Mouse (Mus musculus) frontal cortex, postnatal 10 days (tissue): ENCODE measurements around the gene 2810408A11Rik.
"Not testable (repeated sequence)": the region's sequence is repeated elsewhere in the genome, so short reads cannot be mapped to it uniquely, and the experiment has no call there.

Experiments used
- DNase-seq, 2 experiments: peaks; one replicate each; pipeline ENCODE4 v3.0.0; 2022; ENCODE audit warnings: low spot score in 2 of 2, mixed read lengths in 1 of 2

2810408A11Rik gene

GRCm38 (mm10) chr11:69880853-69881603 lies 19.8 kb downstream of the 2810408A11Rik start, which contains the start of gene Kctd11:
TSS of gene Kctd11 (minus strand) at chr11:69881406.
- DNase-seq = peak; percentile 62 to 68

- DNase-seq = peak in 1 of 2 experiments; percentile 57
These were observed 20.3 kb downstream of the 2810408A11Rik start for GRCm38 (mm10) chr11:69880506-69880852.

- peak in 1 of 2 experiments; percentile 8 for DNase-seq
These were observed 21.1 kb downstream of the 2810408A11Rik start for GRCm38 (mm10) chr11:69879711-69880110.

- no peak for DNase-seq
These were observed 21.8 kb downstream of the 2810408A11Rik start for GRCm38 (mm10) chr11:69878952-69879351.

GRCm38 (mm10) chr11:69878399-69878798 lies 22.4 kb downstream of the 2810408A11Rik start:
- DNase-seq = no peak

DNA sequence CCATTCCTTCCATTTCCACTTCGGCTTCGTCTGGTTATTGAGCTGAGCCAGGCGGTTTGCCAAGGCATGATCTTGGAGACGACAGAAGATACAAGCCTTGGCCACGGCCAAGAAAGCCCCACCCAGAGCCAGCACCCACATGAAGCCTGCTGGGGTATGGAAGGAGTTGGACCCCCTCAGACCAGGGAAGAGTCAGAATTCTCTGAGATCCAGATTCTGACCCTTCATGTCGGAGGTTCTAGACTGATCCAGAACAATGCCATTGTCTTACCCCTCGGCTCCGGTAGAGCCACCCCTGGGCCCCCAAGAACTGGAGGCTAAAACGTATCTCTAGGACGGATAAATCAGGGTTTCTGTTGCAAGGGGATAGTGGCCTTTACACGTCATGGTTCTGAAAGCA lies 22.9 kb downstream of the 2810408A11Rik start, which contains the start of gene Tmem95:
Gene Tmem95 (minus strand): TSS at position 141 of the 400 bp plus-strand sequence.
- DNase-seq = no peak

DNA sequence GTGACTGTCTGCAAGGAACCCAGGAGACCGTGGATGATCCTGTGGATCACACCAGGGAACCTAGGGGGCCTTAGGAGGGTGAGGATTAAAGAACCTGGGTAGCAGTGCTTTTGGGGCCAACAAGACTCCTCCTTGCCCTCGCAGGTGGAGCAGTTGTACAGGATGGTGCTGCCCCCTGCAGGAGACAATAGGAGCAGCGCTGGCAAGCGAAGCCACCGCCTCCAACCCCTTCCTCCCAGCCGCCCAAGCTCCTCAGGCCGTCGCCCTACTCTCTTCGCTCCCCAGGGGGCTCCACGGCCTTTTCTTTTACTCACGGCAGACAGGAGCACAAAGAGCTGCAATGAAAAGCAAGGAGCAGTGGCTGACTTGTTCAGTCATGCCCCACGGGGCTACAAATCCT lies 23.9 kb downstream of the 2810408A11Rik start:
- DNase-seq = peak; percentile 57 to 77

DNA sequence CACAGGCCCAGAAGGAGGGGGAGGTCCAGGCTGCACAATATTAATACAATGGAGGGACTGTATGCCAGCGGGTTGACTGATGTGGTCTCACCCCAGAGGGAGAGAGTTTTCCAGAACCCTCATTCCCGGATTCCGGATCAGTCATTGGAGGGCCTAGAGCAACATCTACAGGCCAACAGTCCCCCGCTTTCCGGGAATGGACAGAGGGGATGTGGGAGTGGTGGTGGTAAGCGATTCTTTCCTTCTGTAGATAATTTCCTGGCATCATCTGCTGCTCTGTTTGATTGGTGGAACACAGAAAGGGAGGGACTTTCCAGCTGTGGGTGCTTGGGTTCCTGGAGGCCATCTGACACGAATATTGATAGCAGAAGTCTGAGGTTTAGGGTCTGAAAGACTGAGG lies 24.6 kb downstream of the 2810408A11Rik start:
- DNase-seq = no peak

DNA sequence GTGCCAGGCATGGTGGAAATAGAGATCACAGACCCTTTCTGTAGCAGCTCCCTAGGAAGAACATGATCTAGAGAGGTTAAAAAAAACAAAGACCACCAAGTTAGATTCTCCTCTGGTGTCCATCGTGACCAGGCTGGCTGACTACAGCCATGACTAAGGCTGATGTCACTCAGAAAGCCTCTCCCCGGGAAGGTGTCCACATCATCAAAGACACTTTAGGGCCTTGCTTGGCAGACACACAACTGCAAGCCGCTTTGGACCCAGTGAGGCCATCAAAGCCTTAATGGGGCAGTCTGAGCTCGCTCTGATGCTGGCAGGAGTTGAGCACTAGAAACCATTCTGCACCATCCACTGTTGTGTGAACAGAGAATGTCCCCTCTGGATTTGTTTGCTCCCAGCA lies 28.3 kb downstream of the 2810408A11Rik start:
- no peak for DNase-seq

DNA sequence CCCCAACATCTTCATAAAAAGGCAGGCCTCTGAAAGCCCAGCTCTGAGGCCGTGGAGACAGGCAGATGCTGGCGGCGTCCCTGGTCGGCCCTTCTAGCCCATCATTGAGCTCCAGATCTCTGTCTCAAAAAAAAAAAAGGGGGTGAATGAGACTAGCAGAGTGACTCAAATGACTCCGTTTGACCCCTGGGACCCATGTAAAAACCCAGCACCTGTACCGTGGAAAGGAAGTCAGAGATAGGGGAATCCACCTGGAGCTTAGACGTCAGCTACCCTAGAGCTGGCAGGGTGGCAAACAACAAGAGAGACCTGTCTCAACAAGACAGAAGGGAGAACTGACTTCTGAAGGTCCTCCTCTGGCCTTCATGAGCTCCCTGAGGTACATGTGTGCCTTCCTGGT lies 29.0 kb downstream of the 2810408A11Rik start:
- no peak for DNase-seq

DNA sequence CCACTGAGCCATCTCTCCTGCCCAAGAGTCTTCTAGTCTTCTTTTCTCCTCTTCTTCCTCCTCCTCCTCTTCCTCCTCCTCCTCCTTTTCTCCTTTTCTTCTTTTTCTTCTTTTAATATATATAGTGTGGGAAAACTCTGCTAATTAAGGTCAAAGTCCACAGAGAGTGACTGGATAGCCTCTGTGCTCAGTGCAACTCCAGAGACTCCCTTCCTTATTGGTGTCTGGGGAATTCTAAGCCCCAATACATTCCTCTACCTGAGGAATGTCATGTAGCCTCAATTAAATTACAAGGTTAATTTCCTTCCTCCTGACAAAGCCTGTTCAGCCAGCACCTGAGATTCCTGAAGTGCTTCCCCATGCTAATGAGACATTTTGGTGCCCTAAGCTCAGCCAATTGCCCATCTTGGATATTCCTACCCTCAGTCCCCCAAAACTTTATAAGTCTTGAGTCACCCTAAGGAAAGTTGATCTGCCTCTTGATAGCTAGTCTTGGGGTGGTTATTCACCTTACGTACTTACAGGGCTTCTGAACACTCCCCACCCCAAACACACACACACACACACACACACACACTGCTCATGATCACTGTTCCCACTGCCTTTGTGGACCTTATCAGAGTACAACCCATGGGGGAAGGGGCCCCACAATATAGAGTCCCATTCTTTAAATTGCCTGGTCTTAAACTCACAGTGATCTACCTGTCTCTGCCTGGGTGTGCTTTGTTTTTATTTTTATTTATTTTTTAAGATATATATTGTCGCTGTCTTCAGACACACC lies 30.3 kb downstream of the 2810408A11Rik start:
- no peak for DNase-seq

DNA sequence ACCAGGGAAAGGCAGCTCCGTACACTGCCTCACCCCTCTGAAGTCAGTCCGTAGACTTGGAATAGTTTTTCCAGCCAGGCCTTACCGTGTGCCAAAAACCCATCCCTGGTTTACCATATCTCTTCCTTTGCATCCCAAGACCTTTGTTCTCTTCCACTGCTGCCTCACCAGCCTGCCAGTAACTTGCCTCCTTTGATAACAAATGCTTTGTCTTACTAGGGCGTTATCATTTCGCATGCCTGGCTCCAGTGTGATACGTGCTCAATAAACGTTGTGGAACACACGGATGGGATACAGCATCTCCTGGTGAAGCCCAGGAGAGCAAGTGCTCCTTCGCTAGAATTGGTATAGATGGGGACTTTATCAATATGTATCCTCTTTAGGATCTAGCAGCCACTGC lies 33.5 kb downstream of the 2810408A11Rik start:
- no peak for DNase-seq

DNA sequence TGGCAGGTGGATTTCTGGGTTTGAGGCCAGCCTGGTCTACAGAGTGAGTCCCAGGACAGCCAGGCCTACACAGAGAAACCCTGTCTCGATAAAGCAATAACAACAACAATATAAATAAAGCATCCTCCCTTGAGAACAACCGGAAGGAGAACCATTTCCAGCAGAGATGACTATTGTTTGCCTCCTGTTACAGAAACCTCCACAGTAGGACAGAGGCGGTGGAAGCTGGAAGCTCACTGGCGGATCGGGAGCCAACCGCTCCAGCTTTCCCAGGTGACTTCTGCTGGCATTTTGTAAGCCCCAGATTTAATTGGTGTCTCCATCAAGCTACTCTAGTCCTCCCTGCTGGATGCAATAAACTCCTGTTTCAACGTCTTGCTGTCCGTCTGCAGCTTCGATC lies 35.2 kb downstream of the 2810408A11Rik start:
- DNase-seq = no peak

DNA sequence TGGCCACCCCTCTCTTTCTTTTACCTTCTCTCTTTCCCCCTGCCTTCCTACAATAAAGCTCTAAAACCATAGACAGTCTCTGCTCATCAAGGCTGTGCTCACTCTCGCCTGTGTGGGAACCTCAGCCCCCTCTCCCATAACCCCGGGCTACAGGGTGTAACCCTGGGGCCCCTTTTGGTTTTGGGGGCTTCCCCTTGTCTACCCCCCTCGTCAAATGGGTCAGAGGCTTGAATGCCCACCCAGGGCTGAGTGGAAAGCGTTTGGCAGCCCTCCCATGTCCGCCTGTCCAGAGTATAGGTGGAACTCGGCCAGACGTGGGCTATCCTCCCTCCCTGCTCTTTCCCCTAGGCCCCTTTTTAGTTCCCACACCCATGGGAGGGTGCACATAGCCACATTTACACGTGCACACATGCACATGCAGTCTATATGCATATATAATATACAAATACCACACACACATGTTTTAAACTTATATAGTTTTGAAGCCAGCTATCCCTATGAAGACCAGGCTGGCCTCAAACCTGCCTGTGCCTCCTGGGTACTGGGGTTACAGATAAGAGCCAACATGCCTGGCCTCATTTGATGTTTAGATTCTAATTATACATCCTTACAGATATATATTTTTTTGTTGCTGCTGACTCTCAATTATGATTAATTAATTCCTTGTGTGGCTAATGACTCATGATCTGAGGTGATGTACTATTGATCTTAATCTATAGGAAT lies 36.5 kb downstream of the 2810408A11Rik start:
- no peak for DNase-seq

GRCm38 (mm10) chr11:69863729-69864128 lies 37.1 kb downstream of the 2810408A11Rik start:
- not testable (repeated sequence) for DNase-seq

GRCm38 (mm10) chr11:69858113-69858998 lies 42.4 kb downstream of the 2810408A11Rik start, which contains the start of gene Tnk1:
TSS of gene Tnk1 (minus strand) at chr11:69858730.
- no peak for DNase-seq

DNA sequence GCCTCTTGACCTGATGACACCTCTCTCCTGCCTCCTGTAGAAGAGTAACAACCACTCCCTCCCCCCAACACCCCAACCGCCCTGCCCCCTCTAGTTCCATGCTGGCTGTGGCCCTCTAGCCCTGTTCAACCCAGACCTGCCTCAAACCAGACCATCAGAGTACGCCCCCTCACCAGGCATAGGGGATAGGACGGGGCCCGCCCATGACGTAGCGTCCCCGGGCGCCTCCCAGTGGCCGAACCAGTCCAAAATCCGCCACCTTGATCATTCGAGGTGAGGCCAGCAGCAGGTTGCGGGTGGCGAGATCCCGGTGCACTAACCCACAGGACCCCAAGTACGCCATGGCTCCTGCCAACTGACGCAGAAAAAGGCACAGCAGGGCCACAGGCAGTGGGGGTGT lies 45.4 kb downstream of the 2810408A11Rik start:
- DNase-seq = no peak

GRCm38 (mm10) chr11:69854680-69855079 lies 46.1 kb downstream of the 2810408A11Rik start:
- no peak for DNase-seq

GRCm38 (mm10) chr11:69853994-69854393 lies 46.8 kb downstream of the 2810408A11Rik start:
- DNase-seq = no peak

- no peak for DNase-seq
These were observed 50.0 kb downstream of the 2810408A11Rik start for GRCm38 (mm10) chr11:69850754-69851153.

GRCm38 (mm10) chr11:69849884-69850283 lies 50.9 kb downstream of the 2810408A11Rik start:
- no peak for DNase-seq
